Mouse (Mus musculus): ENCODE data around the gene Gpr162. TPM values are rescaled to one million over a fixed set of nuclear protein-coding genes. Genes with fewer than 3 reads are reported as not detected.
A peak's percentile ranks its signal among the peaks of the same experiment; 100 is the strongest.

The Gpr162 gene
- polyA plus RNA-seq, 1 experiment, result 7.7 TPM

DNA sequence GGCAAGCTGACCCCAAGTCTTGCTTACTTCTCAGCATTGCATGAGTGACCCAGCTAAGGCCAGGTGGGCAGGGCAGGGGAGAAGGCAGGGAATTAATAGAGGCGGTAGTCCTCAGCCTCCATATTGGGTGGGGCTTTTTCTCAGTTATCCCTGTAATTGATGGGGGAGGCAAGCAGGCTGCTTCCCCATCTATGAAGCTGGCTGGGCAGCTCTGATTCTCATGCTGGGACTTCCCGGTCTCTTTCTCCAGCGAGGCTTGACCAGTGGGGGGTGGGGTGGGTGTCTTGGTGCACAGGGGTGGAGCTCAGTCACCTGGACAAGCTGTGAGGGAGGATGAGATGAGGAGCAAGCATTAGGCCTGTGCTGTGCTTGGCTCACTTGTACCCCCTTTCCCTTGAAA is 2.0 kb downstream of the Gpr162 start:
- Histone ChIP-seq H3K9me3 (no peaks in the 10 kb centered on the region), H3K4me1 (peaks cover 51% of the 10 kb centered on the region), H3K27me3 (replicated peaks) (peaks cover 99% of the 10 kb centered on the region), H3K36me3 (replicated peaks; ENCODE audit: low read length) (no peaks in the 10 kb centered on the region), H3K4me3 (replicated peaks) (no peak overlapping the region)
- TF ChIP-seq GATA1 (IDR thresholded peaks at IDR 0.05; ENCODE audit: borderline replicate concordance, low read length), result no peak
- no peak for TF ChIP-seq FLI1 (IDR thresholded peaks at IDR 0.05; ENCODE audit: low read length)

- Histone ChIP-seq H3K9me3 (no peaks in the 10 kb centered on the region), H3K4me3 (replicated peaks) (peak overlapping the region; percentile 4), H3K36me3 (replicated peaks; ENCODE audit: low read length) (no peaks in the 10 kb centered on the region), H3K4me1 (peaks cover 57% of the 10 kb centered on the region), H3K27me3 (replicated peaks) (peaks cover 99% of the 10 kb centered on the region)
- TF ChIP-seq GATA1 (IDR thresholded peaks at IDR 0.05; ENCODE audit: borderline replicate concordance, low read length), result no peak
- no peak for TF ChIP-seq FLI1 (IDR thresholded peaks at IDR 0.05; ENCODE audit: low read length)
These were observed 2.5 kb downstream of the Gpr162 start for GRCm38 (mm10) chr6:124861266-124861665.

- H3K27me3 ChIP-seq (replicated peaks), result peaks cover 99% of the 10 kb centered on the region
These were observed 3.3 kb downstream of the Gpr162 start for GRCm38 (mm10) chr6:124860511-124860910.

DNA sequence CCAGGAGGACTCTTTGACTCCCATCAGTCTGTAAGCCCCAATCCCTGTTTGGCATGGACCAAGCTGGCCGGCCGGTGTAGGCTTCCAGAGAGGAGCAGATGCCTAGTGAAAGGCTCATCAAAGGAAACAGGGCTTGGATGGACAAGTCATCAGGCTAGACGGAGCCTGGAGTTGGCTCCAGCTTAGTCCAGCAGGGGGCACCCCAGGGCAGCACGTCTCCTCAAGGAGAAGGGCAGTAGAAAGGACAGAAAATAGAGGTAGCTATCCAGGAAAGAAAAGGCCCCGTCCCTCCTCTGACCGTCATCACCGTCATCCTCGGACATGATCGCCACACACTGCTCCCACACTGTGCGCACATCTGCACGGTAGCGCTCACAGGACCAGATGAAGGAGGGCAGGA is 4.1 kb downstream of the Gpr162 start:
- no peaks in the 10 kb centered on the region for H3K9me3 ChIP-seq
- peaks cover 97% of the 10 kb centered on the region for H3K27me3 ChIP-seq (replicated peaks)
- no peaks in the 10 kb centered on the region for H3K36me3 ChIP-seq (replicated peaks; ENCODE audit: low read length)
- peaks cover 61% of the 10 kb centered on the region for H3K4me1 ChIP-seq
- TF ChIP-seq GATA1 (IDR thresholded peaks at IDR 0.05; ENCODE audit: borderline replicate concordance, low read length) (no peak), FLI1 (IDR thresholded peaks at IDR 0.05; ENCODE audit: low read length) (no peak)
- peak overlapping the region; percentile 83 for H3K4me3 ChIP-seq (replicated peaks)

More at GRCm38 (mm10) chr6:124860511-124860910, 3.3 kb downstream of the Gpr162 start:
- no peaks in the 10 kb centered on the region for H3K36me3 ChIP-seq (replicated peaks; ENCODE audit: low read length)
- H3K9me3 ChIP-seq, result no peaks in the 10 kb centered on the region
- H3K4me3 ChIP-seq (replicated peaks), result no peak overlapping the region
- TF ChIP-seq FLI1 (IDR thresholded peaks at IDR 0.05; ENCODE audit: low read length) (no peak), GATA1 (IDR thresholded peaks at IDR 0.05; ENCODE audit: borderline replicate concordance, low read length) (no peak)
- peaks cover 59% of the 10 kb centered on the region for H3K4me1 ChIP-seq

- no peaks in the 10 kb centered on the region for H3K9me3 ChIP-seq
- peaks cover 94% of the 10 kb centered on the region for H3K27me3 ChIP-seq (replicated peaks)
These were observed 5.0 kb downstream of the Gpr162 start for GRCm38 (mm10) chr6:124858561-124859318.

GRCm38 (mm10) chr6:124857840-124858530 is 5.8 kb downstream of the Gpr162 start:
- Histone ChIP-seq H3K27me3 (replicated peaks) (peaks cover 94% of the 10 kb centered on the region), H3K4me1 (peaks cover 45% of the 10 kb centered on the region), H3K4me3 (replicated peaks) (peak overlapping the region; percentile 91), H3K9me3 (no peaks in the 10 kb centered on the region), H3K36me3 (replicated peaks; ENCODE audit: low read length) (no peaks in the 10 kb centered on the region)
- TF ChIP-seq FLI1 (IDR thresholded peaks at IDR 0.05; ENCODE audit: low read length), result no peak
- no peak for TF ChIP-seq GATA1 (IDR thresholded peaks at IDR 0.05; ENCODE audit: borderline replicate concordance, low read length)

More at GRCm38 (mm10) chr6:124858561-124859318, 5.0 kb downstream of the Gpr162 start:
- H3K36me3 ChIP-seq (replicated peaks; ENCODE audit: low read length), result no peaks in the 10 kb centered on the region
- peaks cover 53% of the 10 kb centered on the region for H3K4me1 ChIP-seq
- no peak overlapping the region for H3K4me3 ChIP-seq (replicated peaks)
- TF ChIP-seq GATA1 (IDR thresholded peaks at IDR 0.05; ENCODE audit: borderline replicate concordance, low read length) (no peak), FLI1 (IDR thresholded peaks at IDR 0.05; ENCODE audit: low read length) (no peak)

DNA sequence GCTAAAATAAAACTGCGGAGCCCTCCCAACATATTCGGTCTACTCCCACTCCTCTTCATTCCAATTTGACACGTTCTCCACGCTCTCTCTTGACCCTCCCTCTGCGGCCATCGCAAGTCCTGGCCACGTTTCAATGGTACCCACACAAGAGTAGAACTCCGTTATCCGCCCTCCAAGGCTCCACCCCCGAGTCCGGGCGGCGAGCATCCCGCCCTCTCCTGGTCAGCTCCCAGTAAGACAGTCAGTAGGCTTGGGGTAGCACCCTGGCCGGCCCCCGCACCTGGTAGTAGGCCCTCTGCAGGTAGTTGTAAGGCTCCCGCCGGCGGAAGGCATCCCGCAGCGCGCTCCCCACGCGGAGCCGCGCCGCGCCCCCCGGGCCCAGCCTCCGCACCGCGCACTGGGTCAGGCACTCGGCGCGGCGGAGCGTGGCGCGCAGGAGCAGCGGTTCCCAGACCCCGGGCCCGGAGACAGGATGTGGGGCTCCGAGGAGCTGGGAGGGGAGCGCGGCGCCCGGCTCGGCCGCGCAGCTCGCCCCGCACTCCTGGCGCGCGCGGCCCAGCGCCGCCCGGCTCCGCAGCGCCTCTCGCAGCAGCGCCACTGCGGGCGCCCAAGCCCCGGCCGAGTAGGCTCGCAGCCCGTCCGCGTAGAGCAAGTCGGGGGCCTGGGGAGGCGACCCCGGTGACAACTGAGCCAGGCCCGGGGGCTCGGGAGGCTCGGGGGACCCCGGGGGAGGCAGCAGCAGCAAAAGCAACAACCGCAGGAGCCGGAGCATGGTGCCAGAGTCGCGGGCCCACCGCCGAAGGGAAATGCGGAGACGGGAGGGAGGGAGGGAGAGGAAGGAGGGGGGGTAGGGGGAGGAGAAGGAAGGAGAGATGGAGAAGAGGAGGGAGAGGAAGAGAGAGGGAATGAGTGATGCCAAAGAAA is 6.6 kb downstream of the Gpr162 start, which contains the start of gene P3h3:
P3h3 (minus strand) TSS at position 837 of the 924 bp plus-strand sequence.
- TF ChIP-seq FLI1 (IDR thresholded peaks at IDR 0.05; ENCODE audit: low read length) (no peak), GATA1 (IDR thresholded peaks at IDR 0.05; ENCODE audit: borderline replicate concordance, low read length) (no peak)
- H3K27me3 ChIP-seq (replicated peaks), result peaks cover 91% of the 10 kb centered on the region
- peak within 1 kb of the TSS; percentile 91 for H3K4me3 ChIP-seq (replicated peaks)
- peaks cover 37% of the 10 kb centered on the region for H3K4me1 ChIP-seq
- H3K36me3 ChIP-seq (replicated peaks; ENCODE audit: low read length), result no peaks in the 10 kb centered on the region
- no peaks in the 10 kb centered on the region for H3K9me3 ChIP-seq

- Histone ChIP-seq H3K9me3 (no peaks in the 10 kb centered on the region), H3K36me3 (replicated peaks; ENCODE audit: low read length) (no peaks in the 10 kb centered on the region), H3K4me3 (replicated peaks) (peak overlapping the region; percentile 76), H3K27me3 (replicated peaks) (peaks cover 89% of the 10 kb centered on the region), H3K4me1 (peaks cover 34% of the 10 kb centered on the region)
- no peak for TF ChIP-seq FLI1 (IDR thresholded peaks at IDR 0.05; ENCODE audit: low read length)
- no peak for TF ChIP-seq GATA1 (IDR thresholded peaks at IDR 0.05; ENCODE audit: borderline replicate concordance, low read length)
These were observed 7.5 kb downstream of the Gpr162 start for GRCm38 (mm10) chr6:124856321-124856720.

GRCm38 (mm10) chr6:124854647-124855046 is 9.1 kb downstream of the Gpr162 start:
- H3K36me3 ChIP-seq (replicated peaks; ENCODE audit: low read length), result no peaks in the 10 kb centered on the region
- TF ChIP-seq GATA1 (IDR thresholded peaks at IDR 0.05; ENCODE audit: borderline replicate concordance, low read length), result no peak
- peaks cover 30% of the 10 kb centered on the region for H3K4me1 ChIP-seq
- H3K9me3 ChIP-seq, result no peaks in the 10 kb centered on the region
- H3K27me3 ChIP-seq (replicated peaks), result peaks cover 80% of the 10 kb centered on the region
- H3K4me3 ChIP-seq (replicated peaks), result no peak overlapping the region
